Mouse (Mus musculus): ENCODE data around the gene Vti1a. TPM values are rescaled to one million over a fixed set of nuclear protein-coding genes. Genes with fewer than 3 reads are reported as not detected.

The Vti1a gene
- polyA plus RNA-seq, 1 experiment from 2014 or later: 33.7 TPM

DNA sequence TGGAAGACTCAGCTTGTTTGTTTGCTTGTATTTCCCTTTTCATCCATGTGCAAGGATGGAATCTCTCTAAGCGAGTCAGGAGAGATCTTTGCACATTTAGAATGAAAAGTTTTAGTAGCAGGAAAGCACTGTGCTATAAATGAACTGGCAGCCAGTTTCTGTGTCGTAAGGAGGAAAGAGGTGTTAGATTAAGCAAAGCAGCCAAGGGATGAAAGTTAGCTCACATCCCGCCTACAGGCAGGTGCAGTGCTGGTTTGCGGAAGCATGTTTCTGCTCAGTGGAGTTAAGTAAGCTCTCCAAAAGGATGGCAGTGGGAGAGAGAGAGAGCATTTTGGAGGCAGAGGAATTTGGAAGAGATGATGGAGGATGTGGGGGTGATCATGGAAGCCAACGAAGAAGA, 105.7 kb downstream of the Vti1a start:
- WGBS: 83% methylated on average over 5 of the region's 5 CpGs
- H3K36me3 ChIP-seq: no peaks in the 10 kb centered on the region
- H3K27me3 ChIP-seq (replicated peaks): no peaks in the 10 kb centered on the region
- no peak overlapping the region for H3K4me2 ChIP-seq
- no peak overlapping the region for H3K4me3 ChIP-seq (replicated peaks)
- ATAC-seq (ENCODE audit: low FRiP score): no peak
- peaks cover 13% of the 10 kb centered on the region for H3K4me1 ChIP-seq
- H3K27ac ChIP-seq (replicated peaks): no peak overlapping the region
- no peak overlapping the region for H3K9ac ChIP-seq (replicated peaks)
- H3K9me3 ChIP-seq (replicated peaks): no peaks in the 10 kb centered on the region

DNA sequence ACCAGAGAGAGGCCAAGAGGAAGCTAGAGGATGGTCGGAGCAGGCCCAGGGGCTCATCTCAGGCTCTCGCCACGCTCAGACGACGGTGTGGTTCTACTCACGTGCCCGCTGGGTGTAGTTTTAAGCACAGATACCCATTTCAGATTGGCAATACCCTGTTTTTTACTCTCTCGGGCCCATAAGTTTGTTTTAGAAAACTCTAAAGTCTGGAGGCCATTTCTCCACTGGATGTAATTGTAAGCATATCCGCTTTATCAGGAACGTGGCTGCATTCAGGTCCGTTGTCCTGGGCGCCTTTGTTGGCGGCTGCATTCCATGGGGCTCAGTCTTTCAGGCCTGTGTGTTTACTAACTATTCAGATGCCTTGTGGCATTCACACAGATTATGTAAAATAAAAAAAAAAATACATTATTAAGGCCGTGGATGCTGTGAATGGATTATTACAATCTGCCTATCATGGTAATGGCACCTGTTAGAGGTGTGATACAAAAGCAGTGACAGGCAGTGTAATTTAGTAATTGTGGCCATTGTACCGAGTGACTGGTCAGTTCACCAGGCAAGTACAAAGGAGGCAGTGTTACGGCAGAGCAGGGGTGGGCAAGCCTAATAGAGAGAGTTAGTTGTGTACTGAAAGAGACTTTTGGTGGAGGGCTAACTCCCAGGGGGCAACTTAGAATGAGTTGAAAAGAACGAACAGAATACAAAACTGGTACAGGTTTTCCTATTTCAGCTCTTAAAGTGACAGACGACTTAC, 106.4 kb downstream of the Vti1a start:
- H3K4me2 ChIP-seq: no peak overlapping the region
- no peak overlapping the region for H3K9ac ChIP-seq (replicated peaks)
- no peak for ATAC-seq (ENCODE audit: low FRiP score)
- H3K27me3 ChIP-seq (replicated peaks): no peaks in the 10 kb centered on the region
- H3K4me1 ChIP-seq: peaks cover 13% of the 10 kb centered on the region
- no peak overlapping the region for H3K4me3 ChIP-seq (replicated peaks)
- no peaks in the 10 kb centered on the region for H3K36me3 ChIP-seq
- 46% methylated on average over 18 of the region's 18 CpGs for WGBS
- H3K9me3 ChIP-seq (replicated peaks): no peaks in the 10 kb centered on the region
- no peak overlapping the region for H3K27ac ChIP-seq (replicated peaks)

GRCm38 (mm10) chr19:55423065-55423716, 107.1 kb downstream of the Vti1a start:
- no peak for ATAC-seq (ENCODE audit: low FRiP score)
- no peaks in the 10 kb centered on the region for H3K9me3 ChIP-seq (replicated peaks)
- H3K4me3 ChIP-seq (replicated peaks): no peak overlapping the region
- 76% methylated on average over 11 of the region's 11 CpGs for WGBS
- H3K4me2 ChIP-seq: no peak overlapping the region
- H3K27me3 ChIP-seq (replicated peaks): no peaks in the 10 kb centered on the region
- no peak overlapping the region for H3K27ac ChIP-seq (replicated peaks)
- peaks cover 13% of the 10 kb centered on the region for H3K4me1 ChIP-seq
- no peaks in the 10 kb centered on the region for H3K36me3 ChIP-seq
- H3K9ac ChIP-seq (replicated peaks): no peak overlapping the region

- H3K4me1 ChIP-seq: peaks cover 13% of the 10 kb centered on the region
- 62% methylated on average over 8 of the region's 8 CpGs for WGBS
- H3K9ac ChIP-seq (replicated peaks): no peak overlapping the region
- no peak overlapping the region for H3K4me3 ChIP-seq (replicated peaks)
- no peaks in the 10 kb centered on the region for H3K9me3 ChIP-seq (replicated peaks)
- ATAC-seq (ENCODE audit: low FRiP score): peak; percentile 75
- no peaks in the 10 kb centered on the region for H3K27me3 ChIP-seq (replicated peaks)
- H3K4me2 ChIP-seq: no peak overlapping the region
- no peak overlapping the region for H3K27ac ChIP-seq (replicated peaks)
- H3K36me3 ChIP-seq: no peaks in the 10 kb centered on the region
Observed at GRCm38 (mm10) chr19:55423952-55424351, 107.9 kb downstream of the Vti1a start.

- Histone ChIP-seq H3K36me3 (no peaks in the 10 kb centered on the region), H3K9me3 (replicated peaks) (no peaks in the 10 kb centered on the region), H3K27me3 (replicated peaks) (no peaks in the 10 kb centered on the region), H3K9ac (replicated peaks) (no peak overlapping the region), H3K27ac (replicated peaks) (no peak overlapping the region), H3K4me2 (no peak overlapping the region), H3K4me1 (peaks cover 13% of the 10 kb centered on the region), H3K4me3 (replicated peaks) (no peak overlapping the region)
- whole genome bisulfite sequencing: 76% methylated on average over 6 of the region's 6 CpGs
- no peak for ATAC-seq (ENCODE audit: low FRiP score)
Observed at GRCm38 (mm10) chr19:55424507-55424906, 108.4 kb downstream of the Vti1a start.

DNA sequence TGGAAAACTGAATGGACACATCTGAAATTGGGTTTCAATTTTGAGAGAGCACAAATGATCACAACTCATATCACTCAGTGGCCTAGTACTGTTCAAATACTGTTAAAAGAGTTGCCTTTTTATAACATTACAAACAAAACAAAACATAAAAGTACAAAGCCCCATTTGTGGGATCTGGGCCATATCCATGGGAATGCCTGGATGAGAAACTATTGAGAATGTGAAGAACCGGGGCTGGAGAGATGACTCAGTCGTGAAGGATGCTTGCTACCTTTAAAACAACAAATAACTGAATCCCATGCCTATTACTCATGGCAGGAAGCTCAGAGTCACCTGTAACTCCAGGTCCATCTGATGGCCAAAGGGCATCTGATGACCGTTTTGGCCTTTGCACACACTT, 124.2 kb downstream of the Vti1a start:
- no peak overlapping the region for H3K4me3 ChIP-seq (replicated peaks)
- no peaks in the 10 kb centered on the region for H3K4me1 ChIP-seq
- ATAC-seq (ENCODE audit: low FRiP score): no peak
- H3K27me3 ChIP-seq (replicated peaks): no peaks in the 10 kb centered on the region
- peaks cover 3% of the 10 kb centered on the region; the same call in 1 of the 2 replicates for H3K36me3 ChIP-seq
- H3K4me2 ChIP-seq: no peak overlapping the region
- WGBS: 93% methylated on average over 3 of the region's 3 CpGs
- 0 out of 2 replicates have a peak, but pooled peaks cover 3% of the 10 kb centered on the region for H3K9me3 ChIP-seq (replicated peaks)
- no peak overlapping the region for H3K27ac ChIP-seq (replicated peaks)
- no peak overlapping the region for H3K9ac ChIP-seq (replicated peaks)

GRCm38 (mm10) chr19:55443618-55444017, 127.5 kb downstream of the Vti1a start:
- WGBS: 68% methylated on average over 8 of the region's 8 CpGs
- H3K9me3 ChIP-seq (replicated peaks): no peaks in the 10 kb centered on the region
- H3K36me3 ChIP-seq: no peaks in the 10 kb centered on the region
- H3K27ac ChIP-seq (replicated peaks): no peak overlapping the region
- no peak overlapping the region for H3K4me3 ChIP-seq (replicated peaks)
- H3K4me2 ChIP-seq: no peak overlapping the region
- peaks cover 8% of the 10 kb centered on the region for H3K27me3 ChIP-seq (replicated peaks)
- no peak for ATAC-seq (ENCODE audit: low FRiP score)
- no peak overlapping the region for H3K9ac ChIP-seq (replicated peaks)
- H3K4me1 ChIP-seq: 0 out of 2 replicates have a peak, but pooled peaks cover 1% of the 10 kb centered on the region

DNA sequence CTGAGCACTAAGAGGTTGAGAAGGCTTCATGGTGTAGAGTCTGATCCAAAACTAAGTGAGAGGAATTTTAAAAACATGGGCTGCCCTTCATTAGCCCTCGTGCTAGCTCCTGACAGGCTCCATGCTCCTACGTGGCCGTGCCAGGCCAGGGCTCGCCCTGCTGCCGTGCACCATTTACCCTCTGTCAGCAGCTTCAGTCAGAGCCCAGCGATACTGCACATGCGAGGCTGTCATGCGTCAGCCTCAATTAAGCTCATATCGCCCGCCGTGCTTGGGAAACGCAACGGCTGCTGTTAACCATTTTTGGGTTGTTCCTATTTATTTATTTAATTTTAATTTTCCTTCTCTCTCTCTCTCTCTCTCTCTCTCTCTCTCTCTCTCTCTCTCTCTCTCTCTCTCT, 133.0 kb downstream of the Vti1a start:
- 24% methylated on average over 13 of the region's 13 CpGs for WGBS
- no peaks in the 10 kb centered on the region for H3K36me3 ChIP-seq
- H3K27me3 ChIP-seq (replicated peaks): peaks cover 16% of the 10 kb centered on the region
- no peaks in the 10 kb centered on the region for H3K9me3 ChIP-seq (replicated peaks)
- no peak overlapping the region for H3K4me3 ChIP-seq (replicated peaks)
- no peak for ATAC-seq (ENCODE audit: low FRiP score)
- H3K27ac ChIP-seq (replicated peaks): no peak overlapping the region
- H3K4me2 ChIP-seq: peak overlapping the region; percentile 27
- H3K9ac ChIP-seq (replicated peaks): no peak overlapping the region
- peaks cover 10% of the 10 kb centered on the region for H3K4me1 ChIP-seq

GRCm38 (mm10) chr19:55449506-55449905, 133.4 kb downstream of the Vti1a start:
- WGBS: 12% methylated on average over 6 of the region's 6 CpGs
- H3K4me1 ChIP-seq: peaks cover 10% of the 10 kb centered on the region
- no peaks in the 10 kb centered on the region for H3K36me3 ChIP-seq
- H3K27me3 ChIP-seq (replicated peaks): peaks cover 20% of the 10 kb centered on the region
- H3K27ac ChIP-seq (replicated peaks): no peak overlapping the region
- H3K4me2 ChIP-seq: 0 out of 2 replicates have a peak overlapping the region, but pooled peaks have one; percentile 27
- no peak overlapping the region for H3K4me3 ChIP-seq (replicated peaks)
- H3K9ac ChIP-seq (replicated peaks): no peak overlapping the region
- no peaks in the 10 kb centered on the region for H3K9me3 ChIP-seq (replicated peaks)
- no peak for ATAC-seq (ENCODE audit: low FRiP score)

- Histone ChIP-seq H3K4me1 (peaks cover 11% of the 10 kb centered on the region), H3K4me3 (replicated peaks) (no peak overlapping the region), H3K4me2 (peak overlapping the region; percentile 31), H3K9ac (replicated peaks) (no peak overlapping the region), H3K27ac (replicated peaks) (no peak overlapping the region), H3K9me3 (replicated peaks) (no peaks in the 10 kb centered on the region), H3K36me3 (no peaks in the 10 kb centered on the region), H3K27me3 (replicated peaks) (peaks cover 12% of the 10 kb centered on the region; the same call in 1 of the 2 replicates)
- no peak for ATAC-seq (ENCODE audit: low FRiP score)
- WGBS: 18% methylated on average over 21 of the region's 21 CpGs
Observed at GRCm38 (mm10) chr19:55456325-55457091, 140.4 kb downstream of the Vti1a start.

DNA sequence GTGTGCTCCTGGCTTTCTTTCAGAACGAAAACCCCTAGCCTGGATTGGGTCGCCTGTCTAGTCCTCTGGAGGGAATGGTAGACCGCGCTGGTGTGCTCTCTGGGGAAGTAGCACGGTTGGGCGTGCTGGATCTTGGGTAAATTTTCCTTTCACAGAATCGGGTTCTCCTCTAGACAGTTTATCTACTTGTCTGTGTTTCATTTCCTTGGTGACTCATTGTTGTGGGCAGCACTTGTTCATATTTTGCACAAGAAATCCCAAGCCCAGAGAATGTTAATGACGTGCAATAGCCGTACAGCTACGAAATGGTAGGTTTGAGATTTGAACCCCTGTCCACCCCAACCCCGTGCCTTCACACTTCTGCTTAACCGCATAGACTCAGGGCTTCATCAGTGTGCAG, 145.9 kb downstream of the Vti1a start:
- H3K27me3 ChIP-seq (replicated peaks): no peaks in the 10 kb centered on the region

More for the DNA sequence above, 145.9 kb downstream of the Vti1a start:
- no peak overlapping the region for H3K9ac ChIP-seq (replicated peaks)
- H3K9me3 ChIP-seq (replicated peaks): no peaks in the 10 kb centered on the region
- no peak overlapping the region for H3K27ac ChIP-seq (replicated peaks)
- WGBS: 90% methylated on average over 12 of the region's 12 CpGs
- H3K4me3 ChIP-seq (replicated peaks): no peak overlapping the region
- no peaks in the 10 kb centered on the region for H3K36me3 ChIP-seq
- no peak for ATAC-seq (ENCODE audit: low FRiP score)
- H3K4me1 ChIP-seq: peaks cover under 1% of the 10 kb centered on the region; the same call in 1 of the 2 replicates
- no peak overlapping the region for H3K4me2 ChIP-seq

Data from neural tube, embryonic 15.5 days (tissue).